Mouse (Mus musculus) forebrain, embryonic 16.5 days (tissue): ENCODE data around the gene Dppa3. TPM values are rescaled to one million over a fixed set of nuclear protein-coding genes. Genes with fewer than 3 reads are reported as not detected.

ENCODE experiments used
- ATAC-seq: fragments of 200-750 bp; cut with Nextera tagmentation; 2 replicates; pipeline ENCODE4 v1.8.0; 2017; ENCODE audit warnings: mild to moderate bottlenecking, moderate library complexity
- H3K27ac ChIP-seq: fragments of 300-500 bp; sonication (generic); 2 replicates; pipeline ENCODE4 v1.5.1; 2014; ENCODE audit warnings: low read length, control low read depth
- H3K27me3 ChIP-seq: fragments of 300-500 bp; sonication (generic); replicated peaks from 2 replicates; pipeline ENCODE4 v1.6.1; 2014; ENCODE audit warnings: low read length; ENCODE audit not compliant: control insufficient read depth, insufficient read depth
- H3K36me3 ChIP-seq: fragments of 300-500 bp; sonication (generic); 2 replicates; pipeline ENCODE4 v1.6.1; 2014; ENCODE audit not compliant: control insufficient read depth, insufficient read depth
- H3K4me1 ChIP-seq: fragments of 300-500 bp; sonication (generic); replicated peaks from 2 replicates; pipeline ENCODE4 v1.6.1; 2014; ENCODE audit warnings: low read length; ENCODE audit not compliant: control insufficient read depth, insufficient read depth
- H3K4me2 ChIP-seq: fragments of 300-500 bp; sonication (generic); 2 replicates; pipeline ENCODE4 v1.6.1; 2014; ENCODE audit warnings: mild to moderate bottlenecking, low read length, control low read depth
- H3K4me3 ChIP-seq: fragments of 300-500 bp; sonication (generic); replicated peaks from 2 replicates; pipeline ENCODE4 v1.5.1; 2014; ENCODE audit warnings: mild to moderate bottlenecking, low read length, control low read depth
- H3K9ac ChIP-seq: fragments of 300-500 bp; sonication (generic); replicated peaks from 2 replicates; pipeline ENCODE4 v1.6.1; 2014; ENCODE audit warnings: low read depth, low read length, control low read depth
- H3K9me3 ChIP-seq: fragments of 300-500 bp; sonication (generic); 2 replicates; pipeline ENCODE4 v1.6.1; 2016; ENCODE audit warnings: low read length; ENCODE audit not compliant: control insufficient read depth
- WGBS: fragments of 180-500 bp; shearing (Covaris S2); extraction: QIAGEN DNeasy Blood & Tissue Kit; methylation state at CpG from one replicate; pipeline ENCODE4 v1.1.7; 2014; 5-methylcytosine and 5-hydroxymethylcytosine counted together
- polyA plus RNA-seq: library from polyadenylated mRNA; unstranded; fragments of >200 nt; fragmentation: Nextera tagmentation; extraction: Ambion mirVana; gene quantifications from 2 replicates; pipeline ENCODE4 v1.2.1, GENCODE M21; 2015

Dppa3 gene
- polyA plus RNA-seq: not detected in 2 replicates

GRCm38 (mm10) chr6:122626110-122626509, at the start of gene Dppa3:
Gene Dppa3, plus strand, starts transcription at chr6:122626410.
- ATAC-seq: no peak
- 87% methylated on average over 8 of the region's 8 CpGs for WGBS
- H3K9ac ChIP-seq: no peak within 1 kb of the TSS
- H3K36me3 ChIP-seq: no peaks in the 10 kb centered on the region
- H3K9me3 ChIP-seq: no peaks in the 10 kb centered on the region
- H3K4me2 ChIP-seq: no peak within 1 kb of the TSS
- no peak within 1 kb of the TSS for H3K4me3 ChIP-seq
- H3K4me1 ChIP-seq: no peaks in the 10 kb centered on the region
- H3K27ac ChIP-seq: no peak within 1 kb of the TSS
- H3K27me3 ChIP-seq: no peaks in the 10 kb centered on the region

GRCm38 (mm10) chr6:122577030-122577429, 49.2 kb upstream of the Dppa3 start:
- 94% methylated on average over 3 of the region's 3 CpGs for WGBS

DNA sequence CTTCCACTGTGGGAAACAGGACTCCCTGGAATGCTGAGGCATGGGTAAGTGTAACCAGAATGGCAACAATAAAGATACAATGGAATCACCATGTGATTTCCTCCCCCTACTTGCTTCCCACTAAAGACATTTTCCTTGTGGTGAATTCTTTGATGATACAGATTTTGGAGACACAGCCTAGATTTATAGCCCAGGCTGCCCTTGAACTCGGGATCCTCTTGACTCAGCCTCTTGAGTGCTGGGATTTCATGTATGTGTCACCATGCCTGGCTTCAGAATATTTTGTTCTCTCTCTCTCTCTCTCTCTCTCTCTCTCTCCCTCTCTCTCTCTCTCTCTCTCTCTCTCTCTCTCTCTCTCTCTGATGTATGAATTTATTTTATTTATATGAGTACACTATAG, 47.1 kb upstream of the Dppa3 start:
- Histone ChIP-seq H3K9ac (no peak overlapping the region), H3K9me3 (no peaks in the 10 kb centered on the region), H3K27me3 (no peaks in the 10 kb centered on the region), H3K4me1 (no peaks in the 10 kb centered on the region), H3K4me2 (no peak overlapping the region), H3K4me3 (no peak overlapping the region), H3K27ac (no peak overlapping the region), H3K36me3 (no peaks in the 10 kb centered on the region)
- WGBS: 84% methylated on average over 1 of the region's 1 CpGs
- ATAC-seq: no peak

More at GRCm38 (mm10) chr6:122577030-122577429, 49.2 kb upstream of the Dppa3 start:
- no peak for ATAC-seq
- no peaks in the 10 kb centered on the region for H3K4me1 ChIP-seq
- no peak overlapping the region for H3K4me3 ChIP-seq
- no peak overlapping the region for H3K4me2 ChIP-seq
- no peak overlapping the region for H3K9ac ChIP-seq
- H3K36me3 ChIP-seq: no peaks in the 10 kb centered on the region
- H3K27ac ChIP-seq: no peak overlapping the region
- H3K27me3 ChIP-seq: no peaks in the 10 kb centered on the region
- H3K9me3 ChIP-seq: no peaks in the 10 kb centered on the region

DNA sequence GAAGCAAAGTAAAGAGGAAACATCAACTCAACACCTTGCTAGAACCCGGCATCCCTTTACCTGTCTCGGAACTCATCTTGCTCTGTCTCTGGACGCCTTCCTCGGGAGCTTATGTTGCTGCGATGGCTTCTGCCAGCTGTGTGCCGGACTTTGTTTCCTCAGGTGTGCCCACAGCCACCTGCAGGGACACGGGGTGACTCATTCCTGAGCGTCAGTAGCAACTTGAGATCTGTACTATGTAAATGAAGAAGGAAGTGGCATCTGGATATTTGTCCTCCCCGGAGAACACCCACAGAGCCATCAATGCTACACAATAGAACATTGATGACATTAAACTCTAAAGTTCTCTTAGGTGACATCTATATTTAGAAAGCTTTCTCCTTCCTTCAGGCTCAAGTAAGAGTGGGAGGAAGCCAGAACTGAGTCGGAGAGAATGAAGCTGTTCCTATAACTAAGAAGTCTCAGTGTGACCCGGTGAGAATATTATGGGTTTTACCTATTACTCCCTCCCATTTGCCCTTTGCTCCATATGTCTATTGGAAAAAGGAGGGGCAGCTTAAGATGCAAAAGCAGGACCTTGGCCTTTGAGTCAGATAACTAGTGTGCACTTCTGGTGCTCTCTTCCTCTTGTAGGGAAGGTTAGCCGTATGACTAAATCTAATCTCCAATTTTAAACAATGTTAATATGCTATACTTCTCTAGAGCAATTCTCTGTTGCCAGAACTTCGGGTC, 35.0 kb upstream of the Dppa3 start:
- WGBS: 90% methylated on average over 13 of the region's 13 CpGs
- Histone ChIP-seq H3K27ac (no peak overlapping the region), H3K4me2 (no peak overlapping the region), H3K27me3 (no peaks in the 10 kb centered on the region), H3K36me3 (no peaks in the 10 kb centered on the region), H3K4me3 (no peak overlapping the region), H3K9ac (no peak overlapping the region), H3K9me3 (no peaks in the 10 kb centered on the region), H3K4me1 (no peaks in the 10 kb centered on the region)
- no peak for ATAC-seq

- 87% methylated on average over 2 of the region's 2 CpGs for WGBS
Observed at GRCm38 (mm10) chr6:122592905-122593304, 33.3 kb upstream of the Dppa3 start.

DNA sequence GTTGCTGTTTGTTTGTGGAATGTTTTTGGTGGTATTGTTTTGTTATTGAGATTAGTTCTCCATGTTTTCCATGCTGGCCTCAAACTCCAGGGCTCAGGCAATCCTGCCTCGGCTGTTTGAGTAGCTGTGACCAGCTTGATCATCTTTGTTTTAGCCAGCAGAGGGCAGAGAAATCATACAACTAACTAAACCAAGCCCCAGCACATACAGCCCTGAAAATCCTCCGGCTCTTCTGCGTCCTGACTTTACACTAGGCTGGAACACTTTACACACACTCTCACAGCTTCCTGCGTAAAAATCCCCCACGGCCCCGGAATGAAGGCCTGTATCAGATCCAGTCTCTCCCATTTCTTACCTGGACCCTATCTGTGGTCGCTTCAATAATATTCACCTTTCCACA, 30.6 kb upstream of the Dppa3 start:
- no peak overlapping the region for H3K9ac ChIP-seq
- H3K27ac ChIP-seq: no peak overlapping the region
- no peaks in the 10 kb centered on the region for H3K9me3 ChIP-seq
- H3K4me2 ChIP-seq: no peak overlapping the region
- H3K4me3 ChIP-seq: no peak overlapping the region
- WGBS: 31% methylated on average over 7 of the region's 7 CpGs
- no peaks in the 10 kb centered on the region for H3K4me1 ChIP-seq
- no peaks in the 10 kb centered on the region for H3K27me3 ChIP-seq
- H3K36me3 ChIP-seq: no peaks in the 10 kb centered on the region
- ATAC-seq: peak; percentile 59; the same call in 1 of the 2 replicates

More at GRCm38 (mm10) chr6:122592905-122593304, 33.3 kb upstream of the Dppa3 start:
- Histone ChIP-seq H3K4me2 (no peak overlapping the region), H3K36me3 (no peaks in the 10 kb centered on the region), H3K4me1 (no peaks in the 10 kb centered on the region), H3K9me3 (no peaks in the 10 kb centered on the region), H3K27me3 (no peaks in the 10 kb centered on the region), H3K4me3 (no peak overlapping the region), H3K9ac (no peak overlapping the region), H3K27ac (no peak overlapping the region)
- ATAC-seq: no peak

- WGBS: 94% methylated on average over 7 of the region's 7 CpGs
Observed at GRCm38 (mm10) chr6:122596608-122597007, 29.6 kb upstream of the Dppa3 start.

GRCm38 (mm10) chr6:122598014-122598413, 28.2 kb upstream of the Dppa3 start:
- no peak for ATAC-seq
- Histone ChIP-seq H3K4me2 (no peak overlapping the region), H3K36me3 (no peaks in the 10 kb centered on the region), H3K27ac (no peak overlapping the region), H3K9ac (no peak overlapping the region), H3K27me3 (no peaks in the 10 kb centered on the region), H3K4me3 (no peak overlapping the region), H3K4me1 (peaks cover 6% of the 10 kb centered on the region; the same call in 1 of the 2 replicates), H3K9me3 (no peaks in the 10 kb centered on the region)
- 88% methylated on average over 4 of the region's 4 CpGs for WGBS

More at GRCm38 (mm10) chr6:122596608-122597007, 29.6 kb upstream of the Dppa3 start:
- Histone ChIP-seq H3K36me3 (no peaks in the 10 kb centered on the region), H3K27me3 (no peaks in the 10 kb centered on the region), H3K27ac (no peak overlapping the region), H3K9ac (no peak overlapping the region), H3K4me1 (no peaks in the 10 kb centered on the region), H3K4me3 (no peak overlapping the region), H3K9me3 (no peaks in the 10 kb centered on the region), H3K4me2 (no peak overlapping the region)
- ATAC-seq: no peak

- H3K4me2 ChIP-seq: no peak overlapping the region
- H3K27ac ChIP-seq: no peak overlapping the region
- H3K4me1 ChIP-seq: peaks cover 6% of the 10 kb centered on the region; the same call in 1 of the 2 replicates
- H3K9me3 ChIP-seq: no peaks in the 10 kb centered on the region
- no peak overlapping the region for H3K4me3 ChIP-seq
- peak; percentile 30; the same call in 1 of the 2 replicates for ATAC-seq
- H3K36me3 ChIP-seq: no peaks in the 10 kb centered on the region
- WGBS: 35% methylated on average over 6 of the region's 6 CpGs
- H3K9ac ChIP-seq: no peak overlapping the region
- H3K27me3 ChIP-seq: no peaks in the 10 kb centered on the region
Observed at GRCm38 (mm10) chr6:122598436-122598835, 27.8 kb upstream of the Dppa3 start.
